Mouse (Mus musculus): ENCODE measurements at regions not wholly inside any gene's neighbourhood (a gene's known extent, or its start where the extent isn't known, plus 50 kb on each side); places are given as distances from the start of the nearest gene placed in this dataset.
"Not testable (repeated sequence)": the region's sequence is repeated elsewhere in the genome, so short reads cannot be mapped to it uniquely, and the experiment has no call there.

- H3K9me3 ChIP-seq = no peaks in the 10 kb centered on the region
- no peaks in the 10 kb centered on the region for H3K36me3 ChIP-seq
- H3K27ac ChIP-seq = peak overlapping the region; percentile 68
- 30% methylated on average over 18 of the region's 18 CpGs for WGBS
- no peaks in the 10 kb centered on the region for H3K27me3 ChIP-seq (ENCODE audit: insufficient read depth, poor library complexity, severe bottlenecking)
- H3K4me3 ChIP-seq = peak overlapping the region; percentile 30
- peaks cover 17% of the 10 kb centered on the region; the same call in 1 of the 2 replicates for H3K4me1 ChIP-seq (replicated peaks)
- DNase-seq (ENCODE audit: low spot score) = peak; percentile 45
These were observed 94.7 kb upstream of the Fam181b start for GRCm38 (mm10) chr7:92984701-92985682.

- Histone ChIP-seq H3K36me3 (no peaks in the 10 kb centered on the region), H3K4me1 (replicated peaks) (peaks cover 17% of the 10 kb centered on the region; the same call in 1 of the 2 replicates), H3K27ac (peak overlapping the region; percentile 68), H3K27me3 (ENCODE audit: insufficient read depth, poor library complexity, severe bottlenecking) (no peaks in the 10 kb centered on the region), H3K9me3 (no peaks in the 10 kb centered on the region), H3K4me3 (no peak overlapping the region)
- DNase-seq (ENCODE audit: low spot score) = no peak
- WGBS = 51% methylated on average over 2 of the region's 2 CpGs
These were observed 94.0 kb upstream of the Fam181b start for GRCm38 (mm10) chr7:92985683-92986070.

GRCm38 (mm10) chr7:92998886-92999285, 80.8 kb upstream of the Fam181b start:
- Histone ChIP-seq H3K27ac (no peak overlapping the region), H3K36me3 (no peaks in the 10 kb centered on the region), H3K4me3 (no peak overlapping the region), H3K9me3 (no peaks in the 10 kb centered on the region), H3K4me1 (replicated peaks) (no peaks in the 10 kb centered on the region), H3K27me3 (ENCODE audit: insufficient read depth, poor library complexity, severe bottlenecking) (no peaks in the 10 kb centered on the region)
- 89% methylated on average over 3 of the region's 3 CpGs for WGBS
- DNase-seq (ENCODE audit: low spot score) = no peak

GRCm38 (mm10) chr7:93006694-93007231, 72.9 kb upstream of the Fam181b start:
- H3K27ac ChIP-seq; H3K9me3 ChIP-seq; H3K36me3 ChIP-seq; DNase-seq (ENCODE audit: low spot score); H3K27me3 ChIP-seq (ENCODE audit: insufficient read depth, poor library complexity, severe bottlenecking); H3K4me3 ChIP-seq; H3K4me1 ChIP-seq (replicated peaks): not testable (repeated sequence)
- WGBS = 36% methylated on average over 5 of the region's 5 CpGs

GRCm38 (mm10) chr7:93007721-93008120, 71.9 kb upstream of the Fam181b start:
- H3K36me3 ChIP-seq = no peaks in the 10 kb centered on the region

GRCm38 (mm10) chr7:93019390-93019789, 60.3 kb upstream of the Fam181b start:
- no peaks in the 10 kb centered on the region for H3K9me3 ChIP-seq
- no peak overlapping the region for H3K4me3 ChIP-seq
- H3K36me3 ChIP-seq = no peaks in the 10 kb centered on the region
- no peaks in the 10 kb centered on the region; the same call in 1 of the 2 replicates for H3K27me3 ChIP-seq (ENCODE audit: insufficient read depth, poor library complexity, severe bottlenecking)
- no peak overlapping the region for H3K27ac ChIP-seq
- 0 out of 2 replicates have a peak, but pooled peaks cover 3% of the 10 kb centered on the region for H3K4me1 ChIP-seq (replicated peaks)
- DNase-seq (ENCODE audit: low spot score) = no peak
- WGBS = 83% methylated on average over 1 of the region's 1 CpGs

More at GRCm38 (mm10) chr7:93007721-93008120, 71.9 kb upstream of the Fam181b start:
- Histone ChIP-seq H3K27me3 (ENCODE audit: insufficient read depth, poor library complexity, severe bottlenecking) (no peaks in the 10 kb centered on the region), H3K27ac (no peak overlapping the region), H3K4me3 (no peak overlapping the region), H3K4me1 (replicated peaks) (peaks cover 10% of the 10 kb centered on the region; the same call in 1 of the 2 replicates), H3K9me3 (no peaks in the 10 kb centered on the region)
- DNase-seq (ENCODE audit: low spot score) = no peak
- 57% methylated on average over 4 of the region's 4 CpGs for WGBS

- Histone ChIP-seq H3K4me1 (replicated peaks) (peaks cover 8% of the 10 kb centered on the region; the same call in 1 of the 2 replicates), H3K9me3 (no peaks in the 10 kb centered on the region), H3K27ac (no peak overlapping the region), H3K36me3 (no peaks in the 10 kb centered on the region), H3K4me3 (no peak overlapping the region), H3K27me3 (ENCODE audit: insufficient read depth, poor library complexity, severe bottlenecking) (no peaks in the 10 kb centered on the region; the same call in 1 of the 2 replicates)
- no peak for DNase-seq (ENCODE audit: low spot score)
- 66% methylated on average over 5 of the region's 5 CpGs for WGBS
These were observed 56.1 kb upstream of the Fam181b start for GRCm38 (mm10) chr7:93023489-93024130.

GRCm38 (mm10) chr7:93026231-93026630, 53.4 kb upstream of the Fam181b start:
- peak; percentile 5 for DNase-seq (ENCODE audit: low spot score)

More at GRCm38 (mm10) chr7:93026231-93026630, 53.4 kb upstream of the Fam181b start:
- H3K36me3 ChIP-seq = no peaks in the 10 kb centered on the region
- peaks cover 8% of the 10 kb centered on the region; the same call in 1 of the 2 replicates for H3K4me1 ChIP-seq (replicated peaks)
- H3K27me3 ChIP-seq (ENCODE audit: insufficient read depth, poor library complexity, severe bottlenecking) = no peaks in the 10 kb centered on the region
- H3K9me3 ChIP-seq = no peaks in the 10 kb centered on the region
- H3K27ac ChIP-seq = no peak overlapping the region
- H3K4me3 ChIP-seq = no peak overlapping the region
- WGBS = 50% methylated on average over 4 of the region's 4 CpGs

Data from hindbrain, embryonic 10.5 days (tissue).